Mouse (Mus musculus) B cell, adult 2 months (primary cell): Measurements from ENCODE around the gene Nepn.

ENCODE experiments used
- DNase-seq, 2 experiments: peaks; one replicate each; pipeline ENCODE4 v3.0.0; 2022

The Nepn gene

GRCm38 (mm10) chr10:52388922-52389430, at the start of gene Nepn:
Nepn (plus strand) TSS chr10:52388972.
- no peak for DNase-seq

- peak in 1 of 2 experiments; percentile 5 for DNase-seq
Measured at GRCm38 (mm10) chr10:52343324-52343723, 45.4 kb upstream of the Nepn start.

- no peak for DNase-seq
Measured at GRCm38 (mm10) chr10:52353184-52353583, 35.6 kb upstream of the Nepn start.

GRCm38 (mm10) chr10:52358467-52358866, 30.3 kb upstream of the Nepn start, which contains the start of gene Gm26741:
Gm26741 (plus strand) TSS chr10:52358767.
- DNase-seq, result no peak

- DNase-seq, result no peak
Measured at GRCm38 (mm10) chr10:52360241-52360735, 28.5 kb upstream of the Nepn start.

- DNase-seq, result no peak
Measured at GRCm38 (mm10) chr10:52360862-52361609, 27.7 kb upstream of the Nepn start.

GRCm38 (mm10) chr10:52368376-52368775, 20.4 kb upstream of the Nepn start:
- no peak for DNase-seq

- peak; percentile 74 to 82 for DNase-seq
Measured at GRCm38 (mm10) chr10:52373834-52374233, 14.9 kb upstream of the Nepn start.

GRCm38 (mm10) chr10:52374651-52375050, 14.1 kb upstream of the Nepn start:
- no peak for DNase-seq

- peak; percentile 33 to 35 for DNase-seq
Measured at GRCm38 (mm10) chr10:52376422-52376821, 12.3 kb upstream of the Nepn start.

- no peak for DNase-seq
Measured at GRCm38 (mm10) chr10:52377813-52378212, 11.0 kb upstream of the Nepn start.

- peak in 1 of 2 experiments; percentile 30 for DNase-seq
Measured at GRCm38 (mm10) chr10:52381321-52381801, 7.4 kb upstream of the Nepn start.

- peak; percentile 98 for DNase-seq
Measured at GRCm38 (mm10) chr10:52381845-52382591, 6.8 kb upstream of the Nepn start, which contains the start of gene Gopc. Gopc (minus strand) TSS chr10:52382124.

GRCm38 (mm10) chr10:52383022-52383421, 5.8 kb upstream of the Nepn start:
- no peak for DNase-seq

- no peak for DNase-seq
Measured at GRCm38 (mm10) chr10:52383522-52383921, 5.2 kb upstream of the Nepn start.

- peak; percentile 66 to 68 for DNase-seq
Measured at GRCm38 (mm10) chr10:52384823-52385610, 3.8 kb upstream of the Nepn start.

- DNase-seq, result no peak
Measured at GRCm38 (mm10) chr10:52387192-52387591, 1.6 kb upstream of the Nepn start.

GRCm38 (mm10) chr10:52389438-52389837, 666 bp downstream of the Nepn start:
- DNase-seq, result no peak

GRCm38 (mm10) chr10:52391208-52391607, 2.4 kb downstream of the Nepn start:
- no peak for DNase-seq

GRCm38 (mm10) chr10:52396647-52397046, 7.9 kb downstream of the Nepn start:
- no peak for DNase-seq

GRCm38 (mm10) chr10:52398715-52399114, 9.9 kb downstream of the Nepn start:
- DNase-seq, result no peak

GRCm38 (mm10) chr10:52399722-52400121, 10.9 kb downstream of the Nepn start:
- DNase-seq, result no peak

- DNase-seq, result no peak
Measured at GRCm38 (mm10) chr10:52405160-52405559, 16.4 kb downstream of the Nepn start.
